Mouse (Mus musculus) left cerebral cortex, adult 2 months (tissue): Measurements from ENCODE around the gene Psme2. TPM values are rescaled to one million over a fixed set of nuclear protein-coding genes. Genes with fewer than 3 reads are reported as not detected.
A peak's percentile ranks its signal among the peaks of the same experiment; 100 is the strongest.

ENCODE experiments used
- DNase-seq, 2 experiments: peaks; one replicate each; pipeline ENCODE4 v3.0.0; 2021 to 2022; ENCODE audit warnings: low spot score in 2 of 2, mixed read lengths in 1 of 2; ENCODE audit errors: extremely low spot score in 1 of 2
- H3K27ac ChIP-seq: fragments of 200-600 bp; 2 replicates; pipeline ENCODE4 v1.8.1; 2022
- H3K4me3 ChIP-seq: fragments of 200-600 bp; 2 replicates; pipeline ENCODE4 v1.8.1; 2022
- CTCF ChIP-seq: fragments of 200-600 bp; IDR thresholded peaks from 2 replicates; pipeline ENCODE4 v1.8.1; 2022; ENCODE audit warnings: antibody characterized with exemption, mild to moderate bottlenecking, moderate library complexity
- intact Hi-C: fragments of 180-260 bp; cut with DNase I; formaldehyde crosslinking; loops from one replicate; pipeline ENCODE4 v1.15.1; 2025
- total RNA-seq, 2 experiments: library from RNA; stranded (reverse); gene quantifications; 2 replicates each; pipeline ENCODE4 v1.2.3; 2021

Gene Psme2
- total RNA-seq, 2 experiments from 2014 or later = 46.0 to 60.3 TPM

GRCm38 (mm10) chr14:55591331-55591891 is 498 bp upstream of the Psme2 start, which contains the start of gene Rnf31:
TSS of gene Rnf31 (plus strand) at chr14:55591708.
- TF ChIP-seq CTCF = no peak
- peak; percentile 89 to 90 for DNase-seq
- intact Hi-C loops = loop anchor here (1.0 kb wide), 1 partner anchor 31 kb away; the partner anchor contains the start of genes A730061H03Rik and Dcaf11
- peak within 1 kb of the TSS; percentile 91 for H3K4me3 ChIP-seq
- peak within 1 kb of the TSS; percentile 94 for H3K27ac ChIP-seq

GRCm38 (mm10) chr14:55589771-55590448 is 1.0 kb downstream of the Psme2 start:
- intact Hi-C loops = no loop called here
- Histone ChIP-seq H3K4me3 (peak overlapping the region; percentile 91), H3K27ac (peak overlapping the region; percentile 73)
- TF ChIP-seq CTCF = no peak
- no peak for DNase-seq

- TF ChIP-seq CTCF = no peak
- Histone ChIP-seq H3K4me3 (no peak overlapping the region), H3K27ac (no peak overlapping the region)
- intact Hi-C loops = no loop called here
- DNase-seq = no peak
Measured at GRCm38 (mm10) chr14:55589271-55589670, 1.6 kb downstream of the Psme2 start.

GRCm38 (mm10) chr14:55586149-55586548 is 4.8 kb downstream of the Psme2 start:
- intact Hi-C loops = no loop called here
- TF ChIP-seq CTCF = no peak; the same call in 1 of the 2 replicates
- no peak overlapping the region for H3K27ac ChIP-seq
- DNase-seq = no peak
- H3K4me3 ChIP-seq = no peak overlapping the region

- Histone ChIP-seq H3K27ac (peak overlapping the region; percentile 93), H3K4me3 (peak overlapping the region; percentile 90)
- intact Hi-C loops = no loop called here
- no peak for DNase-seq
- no peak for TF ChIP-seq CTCF
Measured at GRCm38 (mm10) chr14:55585566-55585960, 5.3 kb downstream of the Psme2 start.

GRCm38 (mm10) chr14:55584702-55585565 is 6.0 kb downstream of the Psme2 start, which contains the start of gene Emc9:
TSS of gene Emc9 (minus strand) at chr14:55585302.
- DNase-seq = peak; percentile 59 to 64
- intact Hi-C loops = no loop called here

GRCm38 (mm10) chr14:55584303-55584701 is 6.6 kb downstream of the Psme2 start:
- H3K27ac ChIP-seq = peak overlapping the region; percentile 93
- H3K4me3 ChIP-seq = peak overlapping the region; percentile 90
- intact Hi-C loops = no loop called here
- no peak for DNase-seq
- no peak for TF ChIP-seq CTCF

More at GRCm38 (mm10) chr14:55584702-55585565, 6.0 kb downstream of the Psme2 start, which contains the start of gene Emc9:
- H3K27ac ChIP-seq = peak within 1 kb of the TSS; percentile 93
- H3K4me3 ChIP-seq = peak within 1 kb of the TSS; percentile 90
- TF ChIP-seq CTCF = no peak; the same call in 1 of the 2 replicates

- Histone ChIP-seq H3K4me3 (no peak overlapping the region), H3K27ac (no peak overlapping the region)
- intact Hi-C loops = no loop called here
- peak; percentile 57 for TF ChIP-seq CTCF
- no peak for DNase-seq
Measured at GRCm38 (mm10) chr14:55581981-55582681, 8.8 kb downstream of the Psme2 start.

- DNase-seq = no peak
- no peak for TF ChIP-seq CTCF
- intact Hi-C loops = no loop called here
- H3K27ac ChIP-seq = no peak overlapping the region
- H3K4me3 ChIP-seq = no peak overlapping the region
Measured at GRCm38 (mm10) chr14:55580731-55581130, 10.2 kb downstream of the Psme2 start.

- intact Hi-C loops = no loop called here
- DNase-seq = no peak
- no peak overlapping the region for H3K27ac ChIP-seq
- H3K4me3 ChIP-seq = no peak overlapping the region
- TF ChIP-seq CTCF = no peak
Measured at GRCm38 (mm10) chr14:55579511-55580496, 11.1 kb downstream of the Psme2 start.
